Mouse (Mus musculus) CD4-positive helper T cell, adult 2 months (primary cell): ENCODE results near the gene Rpl41.
A peak's percentile ranks its signal among the peaks of the same experiment; 100 is the strongest.
"Not testable (repeated sequence)": the region's sequence is repeated elsewhere in the genome, so short reads cannot be mapped to it uniquely, and the experiment has no call there.

Experiments
- DNase-seq: peaks from one replicate; pipeline ENCODE4 v3.0.0-alpha.2; 2012; ENCODE audit warnings: low read depth, missing footprints, low spot score

Rpl41 gene

GRCm38 (mm10) chr10:128556286-128556685 lies 7.2 kb upstream of the Rpl41 start:
- peak; percentile 23 for DNase-seq

- DNase-seq = not testable (repeated sequence)
These were observed 6.5 kb upstream of the Rpl41 start for GRCm38 (mm10) chr10:128555567-128555966.

- not testable (repeated sequence) for DNase-seq
These were observed 1.2 kb upstream of the Rpl41 start for GRCm38 (mm10) chr10:128550144-128550823.

GRCm38 (mm10) chr10:128549682-128550057 lies 565 bp upstream of the Rpl41 start:
- peak; percentile 28 for DNase-seq

- not testable (repeated sequence) for DNase-seq
These were observed 884 bp downstream of the Rpl41 start for GRCm38 (mm10) chr10:128548051-128548791.

GRCm38 (mm10) chr10:128547361-128548032 lies 1.6 kb downstream of the Rpl41 start, which contains the start of gene Zc3h10:
Gene Zc3h10, minus strand, starts transcription at chr10:128547774.
- peak; percentile 100 for DNase-seq

- DNase-seq = peak; percentile 55
These were observed 2.3 kb downstream of the Rpl41 start for GRCm38 (mm10) chr10:128546787-128547186.

- DNase-seq = peak; percentile 71
These were observed 2.7 kb downstream of the Rpl41 start for GRCm38 (mm10) chr10:128546361-128546760.

GRCm38 (mm10) chr10:128545570-128545898 lies 3.6 kb downstream of the Rpl41 start:
- DNase-seq = no peak

GRCm38 (mm10) chr10:128544674-128545569 lies 4.2 kb downstream of the Rpl41 start:
- no peak for DNase-seq

- no peak for DNase-seq
These were observed 4.9 kb downstream of the Rpl41 start for GRCm38 (mm10) chr10:128544151-128544657.

GRCm38 (mm10) chr10:128543100-128543499 lies 6.0 kb downstream of the Rpl41 start:
- DNase-seq = no peak

GRCm38 (mm10) chr10:128538340-128538870 lies 10.7 kb downstream of the Rpl41 start:
- no peak for DNase-seq

GRCm38 (mm10) chr10:128536266-128536940 lies 12.7 kb downstream of the Rpl41 start:
- DNase-seq = peak; percentile 94

- DNase-seq = no peak
These were observed 13.4 kb downstream of the Rpl41 start for GRCm38 (mm10) chr10:128535624-128536265.

GRCm38 (mm10) chr10:128535206-128535605 lies 13.9 kb downstream of the Rpl41 start:
- DNase-seq = no peak

GRCm38 (mm10) chr10:128526366-128527356 lies 22.4 kb downstream of the Rpl41 start:
- no peak for DNase-seq

- peak; percentile 98 for DNase-seq
These were observed 23.3 kb downstream of the Rpl41 start, which contains the start of gene Esyt1 for GRCm38 (mm10) chr10:128525671-128526308. Gene Esyt1, minus strand, starts transcription at chr10:128525871.
